Mouse (Mus musculus): ENCODE measurements around the gene Impdh1. TPM values are rescaled to one million over a fixed set of nuclear protein-coding genes. Genes with fewer than 3 reads are reported as not detected.
A peak's percentile ranks its signal among the peaks of the same experiment; 100 is the strongest.

Gene Impdh1
- polyA plus RNA-seq, 1 experiment from 2014 or later: 28.0 TPM

DNA sequence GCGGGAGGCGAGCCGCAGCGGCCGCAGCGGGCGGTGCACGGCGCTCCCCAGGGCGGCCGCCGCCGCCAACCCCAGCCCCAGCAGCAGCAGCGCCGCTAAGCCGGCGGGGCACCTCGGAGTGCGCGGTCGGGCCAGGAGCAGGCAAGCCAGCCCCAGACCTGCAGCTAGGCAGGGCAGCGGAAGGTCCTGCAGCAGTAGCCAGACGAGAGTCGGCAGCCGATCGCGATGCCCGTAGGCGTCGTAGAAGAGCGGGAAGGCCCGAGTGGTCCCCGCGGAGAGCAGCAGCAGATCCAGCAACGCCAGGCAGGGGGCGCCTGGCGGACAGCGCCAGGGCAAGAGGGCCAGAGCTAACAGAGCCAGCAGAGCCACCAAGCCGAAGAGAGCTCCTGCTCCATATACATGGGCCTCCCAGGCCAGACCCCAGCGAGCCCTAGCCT lies 45.2 kb downstream of the Impdh1 start:
- Histone ChIP-seq H3K9ac (ENCODE audit: low read length) (peak overlapping the region; percentile 45), H3K4me2 (replicated peaks; ENCODE audit: low read depth) (peak overlapping the region; percentile 98), H3K4me1 (replicated peaks; ENCODE audit: control insufficient read depth, insufficient read depth) (peaks cover 4% of the 10 kb centered on the region), H3K27me3 (ENCODE audit: control insufficient read depth, insufficient read depth, low read length) (peaks cover 12% of the 10 kb centered on the region; the same call in 1 of the 2 replicates), H3K9me3 (ENCODE audit: control insufficient read depth, low read length) (no peaks in the 10 kb centered on the region), H3K27ac (replicated peaks) (no peak overlapping the region), H3K36me3 (ENCODE audit: control insufficient read depth, insufficient read depth, low read length) (no peaks in the 10 kb centered on the region), H3K4me3 (ENCODE audit: low read depth, low read length) (peak overlapping the region; percentile 50)
- peak; percentile 78 for ATAC-seq (ENCODE audit: low FRiP score, low TSS enrichment)
- under 1% methylated on average over 37 of the region's 40 CpGs for WGBS
- TF ChIP-seq CTCF (IDR thresholded peaks at IDR 0.05; ENCODE audit: low read depth) (peak; percentile 88), EP300 (optimal IDR thresholded peaks at IDR 0.05) (no peak)
- DNase-seq (ENCODE audit: low spot score): peak; percentile 85

- peak; percentile 74 for ATAC-seq (ENCODE audit: low FRiP score, low TSS enrichment)
- peak; percentile 69 for DNase-seq (ENCODE audit: low spot score)
- WGBS: 1% methylated on average over 59 of the region's 63 CpGs
- Histone ChIP-seq H3K4me3 (ENCODE audit: low read depth, low read length) (peak overlapping the region; percentile 50), H3K4me2 (replicated peaks; ENCODE audit: low read depth) (peak overlapping the region; percentile 98), H3K4me1 (replicated peaks; ENCODE audit: control insufficient read depth, insufficient read depth) (peaks cover 4% of the 10 kb centered on the region), H3K9me3 (ENCODE audit: control insufficient read depth, low read length) (no peaks in the 10 kb centered on the region), H3K27me3 (ENCODE audit: control insufficient read depth, insufficient read depth, low read length) (peaks cover 12% of the 10 kb centered on the region; the same call in 1 of the 2 replicates), H3K27ac (replicated peaks) (no peak overlapping the region), H3K36me3 (ENCODE audit: control insufficient read depth, insufficient read depth, low read length) (no peaks in the 10 kb centered on the region), H3K9ac (ENCODE audit: low read length) (peak overlapping the region; percentile 45)
- no peak for TF ChIP-seq EP300 (optimal IDR thresholded peaks at IDR 0.05)
- no peak for TF ChIP-seq CTCF (IDR thresholded peaks at IDR 0.05; ENCODE audit: low read depth)
Observed at GRCm38 (mm10) chr6:29170063-29170921, 45.9 kb downstream of the Impdh1 start.

GRCm38 (mm10) chr6:29169675-29170062 lies 46.5 kb downstream of the Impdh1 start:
- Histone ChIP-seq H3K9me3 (ENCODE audit: control insufficient read depth, low read length) (no peaks in the 10 kb centered on the region), H3K27me3 (ENCODE audit: control insufficient read depth, insufficient read depth, low read length) (peaks cover 12% of the 10 kb centered on the region; the same call in 1 of the 2 replicates), H3K9ac (ENCODE audit: low read length) (no peak overlapping the region), H3K36me3 (ENCODE audit: control insufficient read depth, insufficient read depth, low read length) (no peaks in the 10 kb centered on the region), H3K4me2 (replicated peaks; ENCODE audit: low read depth) (peak overlapping the region; percentile 98), H3K4me1 (replicated peaks; ENCODE audit: control insufficient read depth, insufficient read depth) (peaks cover 4% of the 10 kb centered on the region), H3K27ac (replicated peaks) (no peak overlapping the region), H3K4me3 (ENCODE audit: low read depth, low read length) (peak overlapping the region; percentile 50; the same call in 1 of the 2 replicates)
- TF ChIP-seq CTCF (IDR thresholded peaks at IDR 0.05; ENCODE audit: low read depth) (no peak), EP300 (optimal IDR thresholded peaks at IDR 0.05) (no peak)
- no peak for ATAC-seq (ENCODE audit: low FRiP score, low TSS enrichment)
- DNase-seq (ENCODE audit: low spot score): no peak
- 17% methylated on average over 12 of the region's 12 CpGs for WGBS

- DNase-seq (ENCODE audit: low spot score): no peak
- ATAC-seq (ENCODE audit: low FRiP score, low TSS enrichment): no peak
- Histone ChIP-seq H3K4me1 (replicated peaks; ENCODE audit: control insufficient read depth, insufficient read depth) (peaks cover 4% of the 10 kb centered on the region), H3K4me2 (replicated peaks; ENCODE audit: low read depth) (no peak overlapping the region), H3K36me3 (ENCODE audit: control insufficient read depth, insufficient read depth, low read length) (no peaks in the 10 kb centered on the region), H3K27me3 (ENCODE audit: control insufficient read depth, insufficient read depth, low read length) (peaks cover 12% of the 10 kb centered on the region; the same call in 1 of the 2 replicates), H3K4me3 (ENCODE audit: low read depth, low read length) (no peak overlapping the region), H3K9me3 (ENCODE audit: control insufficient read depth, low read length) (no peaks in the 10 kb centered on the region), H3K27ac (replicated peaks) (no peak overlapping the region), H3K9ac (ENCODE audit: low read length) (no peak overlapping the region)
- 43% methylated on average over 2 of the region's 2 CpGs for WGBS
- TF ChIP-seq EP300 (optimal IDR thresholded peaks at IDR 0.05): no peak
- no peak for TF ChIP-seq CTCF (IDR thresholded peaks at IDR 0.05; ENCODE audit: low read depth)
Observed at GRCm38 (mm10) chr6:29168871-29169270, 47.3 kb downstream of the Impdh1 start.

- peaks cover 12% of the 10 kb centered on the region; the same call in 1 of the 2 replicates for H3K27me3 ChIP-seq (ENCODE audit: control insufficient read depth, insufficient read depth, low read length)
- no peak overlapping the region for H3K27ac ChIP-seq (replicated peaks)
- no peaks in the 10 kb centered on the region for H3K9me3 ChIP-seq (ENCODE audit: control insufficient read depth, low read length)
- DNase-seq (ENCODE audit: low spot score) (peak; percentile 13), ATAC-seq (ENCODE audit: low FRiP score, low TSS enrichment) (no peak)
- H3K4me3 ChIP-seq (ENCODE audit: low read depth, low read length): no peak overlapping the region
- peak; percentile 86 for TF ChIP-seq CTCF (IDR thresholded peaks at IDR 0.05; ENCODE audit: low read depth)
- no peak for TF ChIP-seq EP300 (optimal IDR thresholded peaks at IDR 0.05)
- WGBS: 8% methylated on average over 1 of the region's 1 CpGs
- H3K4me1 ChIP-seq (replicated peaks; ENCODE audit: control insufficient read depth, insufficient read depth): peaks cover 6% of the 10 kb centered on the region
- no peaks in the 10 kb centered on the region for H3K36me3 ChIP-seq (ENCODE audit: control insufficient read depth, insufficient read depth, low read length)
- H3K4me2 ChIP-seq (replicated peaks; ENCODE audit: low read depth): no peak overlapping the region
- H3K9ac ChIP-seq (ENCODE audit: low read length): no peak overlapping the region
Observed at GRCm38 (mm10) chr6:29166196-29166595, 50.0 kb downstream of the Impdh1 start.

All from stomach, postnatal 0 days (tissue).